Mouse (Mus musculus) kidney, postnatal 0 days (tissue): ENCODE measurements around the gene Topaz1. TPM values are rescaled to one million over a fixed set of nuclear protein-coding genes. Genes with fewer than 3 reads are reported as not detected.

Source experiments
- ATAC-seq: fragments of 200-750 bp; cut with Nextera tagmentation; replicated peaks from 2 replicates; pipeline ENCODE4 v1.8.0; 2017; ENCODE audit warnings: low read depth, moderate number of reproducible peaks, moderate TSS enrichment, moderate library complexity; ENCODE audit not compliant: low FRiP score
- DNase-seq: peaks from one replicate; pipeline ENCODE4 v3.0.0-alpha.2; 2016; ENCODE audit warnings: low spot score
- H3K27ac ChIP-seq: fragments of 300-500 bp; sonication (generic); 2 replicates; pipeline ENCODE4 v1.5.1; 2014; ENCODE audit warnings: mild to moderate bottlenecking
- H3K27me3 ChIP-seq: fragments of 300-500 bp; sonication (generic); 2 replicates; pipeline ENCODE4 v1.6.1; 2014; ENCODE audit warnings: low read length, mixed read lengths; ENCODE audit not compliant: insufficient read depth
- H3K36me3 ChIP-seq: fragments of 300-500 bp; sonication (generic); 2 replicates; pipeline ENCODE4 v1.6.1; 2014; ENCODE audit warnings: low read length, mixed read lengths; ENCODE audit not compliant: insufficient read depth
- H3K4me1 ChIP-seq: fragments of 300-500 bp; sonication (generic); replicated peaks from 2 replicates; pipeline ENCODE4 v1.6.1; 2014; ENCODE audit warnings: antibody characterized with exemption, low read length, mixed read lengths; ENCODE audit not compliant: insufficient read depth
- H3K4me2 ChIP-seq: fragments of 300-500 bp; sonication (generic); 2 replicates; pipeline ENCODE4 v1.6.1; 2014; ENCODE audit warnings: mild to moderate bottlenecking, low read length, moderate library complexity, mixed read lengths
- H3K4me3 ChIP-seq: fragments of 300-500 bp; sonication (generic); replicated peaks from 2 replicates; pipeline ENCODE4 v1.5.1; 2014; ENCODE audit warnings: low read depth, low read length
- H3K9ac ChIP-seq: fragments of 300-500 bp; sonication (generic); 2 replicates; pipeline ENCODE4 v1.6.1; 2014; ENCODE audit warnings: low read depth, low read length
- H3K9me3 ChIP-seq: fragments of 300-500 bp; sonication (generic); replicated peaks from 2 replicates; pipeline ENCODE4 v1.6.1; 2016; ENCODE audit warnings: low read length, inconsistent platforms, mixed read lengths
- CTCF ChIP-seq: IDR thresholded peaks from 2 replicates; pipeline ENCODE4 v1.5.1; 2016; ENCODE audit warnings: antibody characterized with exemption, low read depth, mild to moderate bottlenecking, moderate library complexity
- WGBS: fragments of 180-500 bp; shearing (Covaris S2); extraction: QIAGEN DNeasy Blood & Tissue Kit; methylation state at CpG from one replicate; pipeline ENCODE4 v1.1.7; 2014; 5-methylcytosine and 5-hydroxymethylcytosine counted together
- polyA plus RNA-seq: library from polyadenylated mRNA; unstranded; fragments of >200 nt; fragmentation: Nextera tagmentation; extraction: Ambion mirVana; gene quantifications from 2 replicates; pipeline ENCODE4 v1.2.1, GENCODE M21; 2015

Topaz1 gene
- polyA plus RNA-seq, 1 experiment from 2014 or later: not detected

DNA sequence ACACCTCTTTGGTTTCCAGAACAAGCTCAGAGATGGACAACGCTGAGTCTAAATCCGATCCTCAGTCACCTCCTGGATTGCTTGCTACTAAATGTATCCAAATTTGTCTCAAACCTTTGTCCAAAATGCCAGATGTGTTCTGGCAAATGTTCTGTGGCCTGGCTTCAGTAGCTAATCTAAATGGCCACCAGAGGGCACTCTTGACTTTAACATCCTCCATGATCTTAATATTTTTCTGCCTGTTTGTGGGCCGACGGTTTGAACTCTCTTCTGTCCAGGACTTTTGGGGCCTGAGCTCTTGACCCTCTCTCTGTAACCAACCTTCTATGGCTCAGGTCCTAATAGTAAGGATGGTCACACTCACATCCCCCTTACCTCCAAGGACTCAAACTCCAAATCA lies 10.4 kb upstream of the Topaz1 start:
- WGBS: 21% methylated on average over 4 of the region's 4 CpGs
- DNase-seq: peak; percentile 89

GRCm38 (mm10) chr9:122745879-122746278 lies 1.3 kb upstream of the Topaz1 start:
- Histone ChIP-seq H3K9me3 (no peaks in the 10 kb centered on the region), H3K4me1 (no peaks in the 10 kb centered on the region), H3K27ac (no peak overlapping the region), H3K9ac (no peak overlapping the region), H3K27me3 (no peaks in the 10 kb centered on the region), H3K4me3 (no peak overlapping the region), H3K4me2 (no peak overlapping the region), H3K36me3 (no peaks in the 10 kb centered on the region)
- WGBS: 71% methylated on average over 1 of the region's 1 CpGs
- ATAC-seq: no peak
- no peak for DNase-seq
- TF ChIP-seq CTCF: no peak

More for the DNA sequence above, 10.4 kb upstream of the Topaz1 start:
- TF ChIP-seq CTCF: peak; percentile 83
- no peaks in the 10 kb centered on the region for H3K4me1 ChIP-seq
- ATAC-seq: no peak
- H3K4me2 ChIP-seq: no peak overlapping the region
- no peaks in the 10 kb centered on the region for H3K36me3 ChIP-seq
- no peaks in the 10 kb centered on the region for H3K9me3 ChIP-seq
- H3K4me3 ChIP-seq: no peak overlapping the region
- H3K27ac ChIP-seq: no peak overlapping the region
- H3K27me3 ChIP-seq: no peaks in the 10 kb centered on the region
- no peak overlapping the region for H3K9ac ChIP-seq

GRCm38 (mm10) chr9:122757614-122758013 lies 10.5 kb downstream of the Topaz1 start:
- no peak for TF ChIP-seq CTCF
- DNase-seq (no peak), ATAC-seq (no peak)
- Histone ChIP-seq H3K9me3 (no peaks in the 10 kb centered on the region), H3K4me1 (no peaks in the 10 kb centered on the region), H3K27me3 (no peaks in the 10 kb centered on the region), H3K27ac (no peak overlapping the region), H3K4me3 (no peak overlapping the region), H3K9ac (no peak overlapping the region), H3K36me3 (no peaks in the 10 kb centered on the region), H3K4me2 (no peak overlapping the region)
- 58% methylated on average over 2 of the region's 2 CpGs for WGBS

- Histone ChIP-seq H3K4me1 (no peaks in the 10 kb centered on the region), H3K27me3 (no peaks in the 10 kb centered on the region), H3K27ac (no peak overlapping the region), H3K9ac (no peak overlapping the region), H3K4me2 (no peak overlapping the region), H3K9me3 (no peaks in the 10 kb centered on the region), H3K36me3 (no peaks in the 10 kb centered on the region), H3K4me3 (no peak overlapping the region)
- no peak for TF ChIP-seq CTCF
- no peak for DNase-seq
- no peak for ATAC-seq
Measured at GRCm38 (mm10) chr9:122760111-122760510, 13.0 kb downstream of the Topaz1 start.

DNA sequence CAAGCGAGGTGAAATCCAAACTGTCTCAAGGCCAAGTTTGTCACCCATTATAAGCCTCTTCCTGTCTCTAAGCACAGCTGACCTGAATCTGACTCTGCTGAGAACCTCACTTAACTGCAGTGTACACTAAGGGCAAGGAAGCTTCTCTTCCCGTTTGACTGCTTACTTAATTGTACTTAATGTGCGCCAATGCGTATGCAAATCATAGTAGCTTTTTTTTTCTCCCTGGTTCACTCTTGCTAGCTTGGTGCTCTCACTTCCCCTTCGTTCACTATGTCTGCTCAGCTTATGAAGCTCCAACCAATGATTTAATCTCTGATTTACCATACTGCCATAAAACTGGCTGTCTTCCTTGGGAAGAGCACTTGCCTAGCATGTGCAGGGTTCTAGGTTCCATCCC lies 38.1 kb downstream of the Topaz1 start:
- no peaks in the 10 kb centered on the region for H3K9me3 ChIP-seq
- no peak for DNase-seq
- no peak overlapping the region for H3K27ac ChIP-seq
- H3K36me3 ChIP-seq: no peaks in the 10 kb centered on the region
- no peaks in the 10 kb centered on the region for H3K27me3 ChIP-seq
- no peak for TF ChIP-seq CTCF
- ATAC-seq: no peak
- H3K4me3 ChIP-seq: no peak overlapping the region
- no peaks in the 10 kb centered on the region for H3K4me1 ChIP-seq
- 67% methylated on average over 5 of the region's 5 CpGs for WGBS
- H3K4me2 ChIP-seq: no peak overlapping the region
- no peak overlapping the region for H3K9ac ChIP-seq

- H3K4me3 ChIP-seq: no peak overlapping the region
- H3K36me3 ChIP-seq: no peaks in the 10 kb centered on the region
- no peak overlapping the region for H3K4me2 ChIP-seq
- ATAC-seq: no peak
- no peaks in the 10 kb centered on the region for H3K9me3 ChIP-seq
- H3K4me1 ChIP-seq: no peaks in the 10 kb centered on the region
- 91% methylated on average over 1 of the region's 1 CpGs for WGBS
- no peaks in the 10 kb centered on the region for H3K27me3 ChIP-seq
- H3K9ac ChIP-seq: no peak overlapping the region
- no peak for TF ChIP-seq CTCF
- no peak for DNase-seq
- H3K27ac ChIP-seq: no peak overlapping the region
Measured at GRCm38 (mm10) chr9:122786534-122786933, 39.4 kb downstream of the Topaz1 start.
